Mouse (Mus musculus): ENCODE measurements around the gene Fam69b.
A peak's percentile ranks its signal among the peaks of the same experiment; 100 is the strongest.

Fam69b gene

DNA sequence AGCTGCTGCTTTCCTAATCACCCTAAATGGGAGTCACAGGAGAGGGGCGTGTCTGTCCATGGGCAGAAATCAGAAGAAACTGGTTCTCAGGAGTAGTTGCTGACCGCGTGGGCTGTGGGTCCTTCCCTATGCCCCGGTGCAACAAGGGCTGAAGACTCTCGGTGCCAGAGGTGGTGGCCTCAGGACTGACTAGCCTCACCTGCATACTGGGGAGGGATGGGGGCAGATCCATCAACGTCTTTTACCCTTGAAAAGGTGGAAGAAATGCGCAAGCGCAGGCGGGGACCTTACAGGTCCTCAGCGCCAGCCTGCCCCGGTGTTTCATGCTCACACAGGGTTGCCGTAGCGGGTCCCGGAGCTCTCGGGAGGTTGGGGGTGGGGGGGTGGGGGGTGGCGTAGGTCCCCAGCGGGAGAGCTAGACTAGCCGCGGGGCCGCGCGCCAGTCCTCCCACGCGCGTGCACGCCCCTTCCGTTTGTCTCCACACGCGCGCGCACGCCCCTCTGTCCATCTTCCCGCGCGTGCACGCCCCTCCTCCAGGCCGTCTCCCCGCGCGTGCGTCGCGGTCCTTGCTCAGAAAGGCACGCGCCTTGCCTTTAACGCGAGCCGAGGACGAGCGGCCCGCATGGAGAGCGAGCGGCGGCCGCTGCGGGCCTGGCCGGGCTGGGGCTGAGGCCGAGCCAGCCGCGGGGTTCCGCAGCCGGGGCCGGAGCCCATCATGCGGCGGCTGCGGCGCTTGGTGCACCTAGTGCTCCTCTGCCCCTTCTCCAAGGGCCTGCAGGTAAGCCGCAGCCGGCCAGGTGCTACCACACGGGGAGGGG, at the start of gene Fam69b:
Gene Fam69b, plus strand, starts transcription at position 537 of the 819 bp plus-strand sequence.
- peak; percentile 94 to 95 for DNase-seq (ENCODE audit: low spot score in 2 of 2)

DNA sequence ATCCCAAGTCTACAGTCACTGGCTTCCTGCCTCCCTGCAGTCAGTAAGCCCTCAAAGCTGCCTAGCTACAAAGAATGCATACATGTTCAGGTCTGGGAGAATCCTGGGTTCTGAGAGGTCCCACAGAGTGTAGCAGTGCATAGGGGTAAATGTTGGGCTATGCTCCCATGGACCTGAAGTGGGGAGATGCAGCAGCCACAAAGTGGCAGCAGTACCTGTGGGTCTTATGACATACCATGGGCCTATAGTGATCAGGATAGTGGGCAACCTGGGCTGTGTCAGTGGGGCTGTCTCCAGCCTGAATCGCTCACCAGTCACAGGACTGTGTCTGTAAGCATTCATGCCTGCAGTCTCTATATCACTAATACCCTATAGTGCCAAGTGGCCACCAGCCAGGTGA, 48.5 kb upstream of the Fam69b start, which contains the start of gene Egfl7:
Gene Egfl7, plus strand, starts transcription at position 301 of the 400 bp plus-strand sequence.
- DNase-seq (ENCODE audit: low spot score in 2 of 2): no peak

DNA sequence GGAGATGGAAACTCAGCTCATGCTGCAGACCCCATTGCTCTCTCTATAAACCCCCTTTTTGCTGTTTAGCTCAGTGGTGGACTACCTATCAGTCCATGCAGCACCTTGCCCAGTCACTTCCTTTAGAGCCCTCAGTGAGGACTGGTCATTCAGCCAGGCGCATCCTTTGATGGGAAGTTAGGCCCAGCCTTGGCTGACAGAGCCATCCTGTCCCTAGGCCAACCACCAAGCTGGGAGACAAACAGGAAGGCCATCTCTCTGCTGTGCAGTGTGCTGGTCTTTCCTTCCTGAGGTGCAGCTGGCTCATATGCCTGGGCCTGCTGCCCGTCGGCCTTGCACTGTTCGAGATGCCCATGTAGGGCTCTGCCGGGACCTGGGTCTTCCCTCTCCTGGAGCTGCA, 47.5 kb upstream of the Fam69b start:
- no peak for DNase-seq (ENCODE audit: low spot score in 2 of 2)

DNA sequence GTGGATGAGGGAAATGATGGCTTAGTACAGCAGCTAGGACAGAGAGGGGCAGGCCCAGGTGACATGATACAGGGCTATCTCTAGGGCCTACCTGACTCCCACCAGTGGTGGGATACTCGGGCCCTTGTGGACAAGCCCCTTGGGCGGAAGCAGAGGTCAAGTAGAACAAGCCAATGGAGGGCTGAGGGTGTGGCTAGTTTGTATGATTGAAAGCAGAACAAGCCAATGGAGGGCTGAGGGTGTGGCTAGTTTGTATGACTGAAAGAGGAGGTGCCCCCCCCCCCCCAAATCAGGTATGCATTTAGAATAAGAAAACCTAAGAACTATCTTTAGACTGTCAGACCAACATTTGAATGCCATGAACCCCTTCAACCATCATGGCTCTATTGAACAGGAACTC, 46.1 kb upstream of the Fam69b start:
- no peak for DNase-seq (ENCODE audit: low spot score in 2 of 2)

DNA sequence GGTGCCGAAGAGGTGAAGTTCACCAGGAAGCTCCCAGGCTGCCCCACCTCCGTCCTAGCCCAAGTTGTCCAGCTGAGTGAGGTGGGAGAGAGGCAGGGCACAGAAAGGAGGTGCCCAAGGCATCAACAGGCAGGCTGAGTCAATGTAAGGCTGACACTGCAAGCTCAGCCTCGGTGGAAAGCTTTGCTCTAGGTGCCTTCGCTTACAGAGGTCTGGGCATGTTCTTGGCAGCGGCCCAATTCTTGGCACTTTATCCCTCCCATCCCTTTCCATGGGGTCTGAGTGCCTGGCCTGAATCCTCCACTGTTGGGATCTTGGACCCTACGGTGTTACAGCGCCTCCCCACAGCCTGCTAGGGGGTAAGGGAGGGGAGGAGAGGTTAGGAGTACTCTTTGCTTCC, 45.5 kb upstream of the Fam69b start:
- no peak for DNase-seq (ENCODE audit: low spot score in 2 of 2)

DNA sequence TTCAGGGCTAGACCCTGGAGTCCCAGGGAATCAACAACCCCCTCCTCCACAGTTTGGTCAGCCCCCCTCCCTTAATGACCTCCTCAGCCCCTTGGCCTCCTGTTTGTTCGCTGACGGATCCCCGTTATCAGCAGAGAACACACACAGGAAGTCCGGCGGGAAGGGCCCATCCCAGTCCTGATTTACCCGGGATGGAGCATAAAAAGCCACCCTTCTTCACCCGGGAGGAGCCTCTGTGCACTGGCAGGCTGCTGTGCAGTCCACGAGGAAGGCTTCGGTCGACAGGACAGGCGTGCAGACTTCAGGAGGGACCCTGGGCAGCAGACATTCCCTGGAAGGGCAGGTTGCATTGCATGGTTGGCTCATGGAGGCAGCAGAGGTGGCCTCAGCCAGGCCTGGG, 44.6 kb upstream of the Fam69b start:
- no peak for DNase-seq (ENCODE audit: low spot score in 2 of 2)

DNA sequence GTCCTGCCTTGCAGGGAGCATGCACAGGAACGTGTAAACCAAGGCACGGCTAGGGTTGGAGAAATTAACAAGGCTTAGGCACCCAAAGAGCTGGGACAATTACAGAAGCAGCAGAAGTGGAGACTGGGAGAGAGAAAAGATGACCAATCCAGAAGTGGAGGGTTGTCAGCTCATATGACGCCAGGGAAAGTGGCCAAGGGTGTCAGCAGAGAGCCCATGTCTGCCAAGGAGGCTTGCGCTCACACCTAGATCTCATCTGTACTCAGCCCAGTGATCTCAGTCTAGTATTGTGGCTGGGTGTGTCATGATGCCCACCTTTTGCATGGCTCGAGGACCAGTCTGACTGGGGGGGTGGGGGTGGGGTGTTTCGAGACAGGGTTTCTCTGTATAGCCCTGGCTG, 42.5 kb upstream of the Fam69b start:
- DNase-seq (ENCODE audit: low spot score in 2 of 2): no peak

DNA sequence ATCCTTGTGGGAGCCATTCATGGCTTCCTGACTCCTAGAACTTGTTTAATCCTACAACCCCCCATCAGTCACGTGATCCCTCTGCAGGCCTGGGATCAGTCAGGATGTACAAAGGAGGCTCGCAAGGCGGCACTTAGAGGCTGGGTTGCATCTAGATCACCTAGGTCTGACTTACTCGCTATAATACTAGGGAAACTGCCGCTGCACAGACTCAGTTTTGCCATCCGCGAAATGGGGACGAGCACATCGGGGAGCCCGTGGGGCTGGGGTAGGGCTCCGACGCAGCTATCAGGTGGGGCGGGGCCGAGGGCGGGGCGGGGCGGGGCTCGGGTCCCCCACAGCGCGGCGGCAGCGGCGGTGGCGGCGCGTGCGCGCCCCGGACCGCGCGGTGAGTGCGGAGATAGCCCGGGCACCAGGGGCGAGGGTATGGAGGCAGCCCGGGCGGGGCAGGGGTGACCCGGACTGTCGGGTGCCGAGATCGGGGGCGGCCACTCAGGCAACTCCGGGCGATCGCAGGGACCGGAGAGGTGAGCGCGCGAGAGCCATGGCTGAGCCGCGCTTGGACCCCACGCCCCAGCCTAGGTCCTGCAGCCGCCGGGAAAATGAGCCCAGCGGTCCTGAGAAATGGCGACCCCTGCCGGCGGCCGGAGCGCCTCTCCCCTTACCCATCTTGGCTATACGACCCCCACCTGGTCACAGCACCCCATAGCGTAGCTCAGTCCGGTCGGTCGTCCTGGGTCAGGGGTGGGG, 41.8 kb upstream of the Fam69b start, which contains the start of gene Gm20532:
Gene Gm20532, plus strand, starts transcription at position 346 of the 750 bp plus-strand sequence.
- DNase-seq (ENCODE audit: low spot score in 2 of 2): peak; percentile 68 to 71

DNA sequence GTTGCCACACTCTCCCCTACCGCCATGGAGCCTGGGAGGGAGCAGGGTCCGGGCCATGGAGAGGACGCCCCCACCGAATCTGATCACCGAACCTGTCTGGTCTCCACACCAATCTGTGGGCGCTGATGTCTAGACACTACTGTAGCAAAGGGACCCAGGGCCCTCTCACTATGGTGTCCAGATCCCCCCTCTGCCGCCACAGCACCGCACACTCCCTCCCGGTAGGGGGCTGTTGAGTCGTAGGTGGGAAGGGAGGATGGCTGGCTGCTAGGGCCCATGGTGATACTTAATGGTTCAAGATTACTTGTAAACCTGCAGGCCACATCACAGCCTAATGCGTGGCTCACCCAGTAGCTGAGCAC, 41.2 kb upstream of the Fam69b start:
- peak; percentile 51 to 56 for DNase-seq (ENCODE audit: low spot score in 2 of 2)

DNA sequence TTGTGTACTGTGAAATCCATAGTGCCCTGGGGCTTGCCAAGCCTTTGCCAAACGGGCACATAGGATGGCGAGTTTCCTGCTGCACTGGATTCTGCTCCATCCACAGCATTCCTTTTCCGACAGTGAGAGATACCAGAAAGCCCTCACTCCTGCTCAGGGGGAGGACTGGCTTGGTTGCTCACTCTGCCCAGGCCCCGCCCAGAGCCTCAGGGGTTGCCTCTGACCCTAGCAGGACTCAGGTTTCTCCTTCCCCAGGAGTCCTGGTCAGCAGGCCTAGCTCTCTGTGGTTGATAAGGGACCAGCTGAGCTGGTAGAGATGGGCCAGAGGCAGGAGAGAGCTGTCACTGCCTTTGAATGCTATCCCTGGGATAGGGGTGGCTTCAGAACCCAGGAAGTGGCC, 39.7 kb upstream of the Fam69b start:
- no peak for DNase-seq (ENCODE audit: low spot score in 2 of 2)

DNA sequence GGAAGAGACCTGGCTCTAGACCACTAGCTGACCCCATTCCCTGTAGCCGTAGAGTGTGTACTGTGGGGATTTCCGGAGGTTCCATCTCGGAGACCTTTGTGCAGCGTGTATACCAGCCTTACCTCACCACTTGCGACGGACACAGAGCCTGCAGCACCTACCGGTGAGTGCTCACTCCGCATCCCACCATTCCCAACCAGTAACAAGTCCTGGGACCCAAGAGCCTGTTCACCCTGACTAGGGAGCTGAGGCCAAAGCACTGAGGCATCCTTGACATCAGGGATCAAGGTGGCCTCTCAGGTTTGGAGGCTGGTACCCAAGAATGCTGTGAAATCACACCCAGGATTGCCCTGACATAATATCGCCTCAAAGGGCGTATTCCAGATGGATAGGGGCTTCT, 39.0 kb upstream of the Fam69b start:
- DNase-seq (ENCODE audit: low spot score in 2 of 2): no peak

DNA sequence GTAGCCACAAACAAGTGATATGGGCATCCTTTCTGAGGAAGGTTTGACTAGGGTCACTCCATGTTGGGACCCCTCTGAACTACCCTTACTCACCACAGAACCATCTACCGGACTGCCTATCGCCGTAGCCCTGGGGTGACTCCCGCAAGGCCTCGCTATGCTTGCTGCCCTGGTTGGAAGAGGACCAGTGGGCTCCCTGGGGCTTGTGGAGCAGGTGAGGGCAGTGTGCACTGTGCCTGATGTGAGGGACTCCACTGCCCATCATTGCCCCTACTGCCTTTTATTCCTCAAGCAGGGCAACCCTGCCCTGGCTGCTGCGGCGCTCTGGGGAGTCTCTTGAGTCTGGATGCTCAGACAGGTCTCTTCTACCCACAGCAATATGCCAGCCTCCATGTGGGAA, 38.0 kb upstream of the Fam69b start:
- DNase-seq (ENCODE audit: low spot score in 2 of 2): no peak

DNA sequence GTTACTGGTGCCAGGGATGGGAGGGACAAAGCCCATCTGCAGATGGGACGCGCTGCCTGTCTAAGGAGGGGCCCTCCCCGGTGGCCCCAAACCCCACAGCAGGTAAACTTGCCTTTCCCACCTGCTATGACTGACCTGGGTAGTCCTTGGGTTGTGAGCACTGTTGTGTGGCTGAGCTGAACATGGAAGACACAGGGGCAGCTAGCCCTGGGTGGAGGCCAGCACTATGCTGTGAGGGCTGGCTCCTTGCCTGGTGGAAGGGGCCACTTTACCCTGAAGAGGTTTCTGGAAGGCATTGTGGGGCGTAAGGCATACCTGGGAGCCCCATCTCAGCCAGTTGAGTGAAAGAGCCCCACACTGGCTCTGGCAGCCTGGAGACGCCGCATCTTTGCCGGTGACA, 37.3 kb upstream of the Fam69b start:
- DNase-seq (ENCODE audit: low spot score in 2 of 2): no peak

DNA sequence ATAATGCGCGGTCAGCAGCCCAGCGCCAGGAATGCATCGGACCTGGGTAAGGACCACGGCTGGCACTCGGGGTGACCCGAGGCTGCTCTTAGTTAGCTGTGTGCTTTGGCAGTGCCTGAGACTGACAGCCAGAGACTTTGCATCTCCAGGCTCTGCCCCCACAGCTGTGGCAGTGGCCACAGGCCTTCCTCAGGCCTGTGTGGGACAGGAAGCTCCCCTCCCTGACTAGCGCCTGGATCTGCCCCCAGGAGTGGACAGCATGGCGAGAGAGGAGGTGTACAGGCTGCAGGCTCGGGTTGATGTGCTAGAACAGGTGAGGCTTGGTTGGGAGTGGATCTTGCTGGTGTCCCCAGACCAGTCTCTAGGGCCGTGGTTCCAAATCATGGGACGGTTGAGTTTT, 36.8 kb upstream of the Fam69b start:
- no peak for DNase-seq (ENCODE audit: low spot score in 2 of 2)

DNA sequence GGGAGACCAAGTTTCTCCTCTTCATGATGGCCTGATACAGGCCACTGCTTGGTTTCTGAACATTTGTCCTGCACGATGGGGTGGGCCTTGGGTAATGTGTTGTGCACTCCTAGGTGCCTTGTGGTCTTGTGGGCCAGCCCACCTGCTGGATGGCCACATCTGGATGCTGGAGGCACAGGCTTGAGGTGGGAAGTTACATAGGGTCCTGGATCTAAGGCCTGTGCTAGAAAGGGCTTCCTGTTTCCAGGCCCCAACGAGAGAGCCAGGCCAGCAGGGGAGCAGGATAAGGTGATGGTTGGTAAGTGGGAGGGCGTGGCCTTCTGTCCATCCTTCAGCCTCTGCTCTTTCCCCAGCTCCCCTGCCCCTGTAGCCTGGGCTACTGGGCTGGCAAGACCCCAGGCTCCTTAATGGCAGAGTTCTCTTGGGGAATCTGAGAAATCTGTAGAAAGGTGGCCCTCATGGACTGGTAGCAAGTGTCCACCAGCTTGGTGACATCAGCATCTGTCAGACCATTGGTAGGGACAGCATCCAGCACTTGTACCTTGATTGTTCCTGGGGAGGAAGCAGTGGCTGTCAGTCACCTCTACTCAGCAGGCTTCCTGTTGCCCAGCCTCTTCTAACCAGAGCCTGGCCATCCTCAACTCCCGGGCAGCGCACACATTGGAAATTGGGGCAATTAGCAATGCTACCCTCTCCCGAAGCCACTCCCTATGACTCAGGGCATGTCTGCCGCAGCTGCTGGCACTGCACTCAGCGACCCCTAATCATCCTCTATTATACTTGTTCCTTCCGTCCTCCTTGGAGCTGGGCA, 34.8 kb upstream of the Fam69b start:
- no peak for DNase-seq (ENCODE audit: low spot score in 2 of 2)

DNA sequence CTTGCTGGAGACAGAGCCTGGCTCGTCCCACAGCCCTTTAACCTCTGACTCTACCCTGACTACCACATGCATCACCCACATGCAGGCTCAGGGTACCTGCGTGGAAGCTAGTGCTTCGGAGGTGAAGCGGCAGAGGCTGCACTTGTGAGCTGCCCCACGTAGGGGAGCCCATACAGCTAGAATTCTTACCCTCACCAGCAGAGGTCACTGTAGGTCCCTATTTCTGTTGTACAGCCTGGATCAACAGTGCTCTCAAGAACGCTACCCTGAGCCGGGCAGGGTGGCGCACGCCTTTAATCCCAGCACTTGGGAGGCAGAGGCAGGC, 34.3 kb upstream of the Fam69b start:
- peak in 1 of 2 experiments; percentile 44 for DNase-seq (ENCODE audit: low spot score in 2 of 2)

DNA sequence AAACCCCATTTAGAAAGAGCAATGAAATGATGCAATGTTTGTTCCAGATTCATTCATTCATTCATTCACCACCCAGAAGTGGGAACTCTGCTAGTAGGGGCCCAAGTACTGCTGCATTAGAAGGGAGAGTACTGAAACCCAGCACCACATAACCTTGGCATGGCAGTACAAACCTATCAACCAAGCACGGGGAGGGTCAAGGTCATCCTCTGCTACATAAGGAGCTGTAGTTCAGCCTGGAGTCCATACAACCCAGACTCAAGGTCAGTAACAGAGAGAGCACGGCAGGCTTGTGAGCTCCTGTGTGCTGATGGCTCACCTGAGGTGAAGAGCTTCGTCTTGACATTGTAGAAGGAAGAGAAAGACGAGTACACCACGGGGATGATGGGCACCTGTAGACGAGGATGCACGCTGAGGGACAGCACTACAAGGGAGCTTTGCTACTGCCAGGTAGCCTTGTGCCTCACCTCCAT, 33.8 kb upstream of the Fam69b start:
- no peak for DNase-seq (ENCODE audit: low spot score in 2 of 2)

DNA sequence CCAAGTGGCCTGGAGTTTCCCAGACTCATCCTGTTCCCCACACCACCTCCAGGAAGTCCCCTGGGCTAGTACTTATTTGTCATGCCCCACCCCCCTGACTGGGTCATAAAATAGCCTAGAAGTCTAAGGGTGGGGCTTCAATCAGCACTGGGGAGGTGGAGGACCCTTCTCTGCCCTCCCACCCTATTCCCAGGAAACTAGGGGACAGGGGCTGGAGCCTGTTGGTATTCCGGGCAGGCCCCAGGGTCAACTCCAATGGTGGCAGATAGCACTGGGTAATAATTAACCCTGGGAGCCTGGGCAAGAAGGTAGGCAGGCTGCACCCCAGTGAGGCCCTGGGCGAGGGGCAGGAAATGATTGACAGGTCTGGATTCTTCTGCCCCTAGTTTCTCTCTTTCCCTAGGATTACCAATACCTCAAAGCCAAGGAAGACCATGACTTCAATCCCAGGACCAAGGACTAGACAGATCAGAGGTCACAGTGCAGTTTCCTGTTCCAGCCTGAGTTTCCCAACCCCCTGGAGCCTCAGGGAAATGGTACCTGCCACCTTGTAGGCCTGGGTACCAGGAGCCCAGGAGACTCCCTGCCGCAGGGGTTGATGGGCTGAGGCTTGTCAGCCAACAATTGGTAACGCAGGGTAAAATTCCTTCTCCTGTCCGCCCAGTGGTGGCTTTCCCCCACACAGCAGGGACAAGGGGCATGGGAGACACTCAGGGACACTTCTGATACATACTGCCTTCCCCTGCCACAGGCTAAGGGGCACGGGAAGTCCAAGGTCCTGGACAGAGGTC, 33.1 kb upstream of the Fam69b start:
- no peak for DNase-seq (ENCODE audit: low spot score in 2 of 2)

DNA sequence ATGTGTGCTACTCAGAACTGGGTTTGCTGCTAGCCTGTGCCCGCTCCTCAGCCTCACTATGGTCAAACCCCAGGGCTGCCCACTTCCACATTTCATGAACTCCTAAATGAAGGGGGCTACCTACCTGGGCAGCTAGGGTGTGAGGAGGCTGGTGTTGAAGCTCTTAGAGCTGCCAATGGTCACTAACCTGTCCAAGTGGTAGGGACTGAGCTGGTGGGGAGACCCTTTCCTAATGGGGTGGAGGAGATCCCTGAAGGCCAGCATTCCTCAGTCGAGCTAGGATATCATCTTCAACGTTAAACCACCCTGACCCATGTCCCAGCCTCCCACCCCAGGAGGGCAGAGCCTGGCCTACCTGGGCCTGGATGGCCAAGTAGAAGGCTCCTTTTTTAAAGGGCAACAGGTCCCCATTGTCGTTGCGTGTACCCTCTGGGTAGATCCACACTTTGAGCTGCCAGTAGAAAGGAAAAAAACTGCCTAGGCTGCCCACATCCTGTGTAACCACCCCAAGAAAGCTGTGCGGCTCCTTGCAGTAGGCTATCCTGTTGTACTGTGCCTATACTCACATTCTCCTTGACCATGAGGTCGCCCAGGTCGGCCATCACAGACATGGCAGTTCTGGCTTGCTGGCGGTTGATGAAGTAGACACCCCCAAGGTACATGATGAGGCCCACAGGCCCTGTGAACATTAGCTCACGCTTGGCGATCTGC, 32.4 kb upstream of the Fam69b start:
- DNase-seq (ENCODE audit: low spot score in 2 of 2): no peak

DNA sequence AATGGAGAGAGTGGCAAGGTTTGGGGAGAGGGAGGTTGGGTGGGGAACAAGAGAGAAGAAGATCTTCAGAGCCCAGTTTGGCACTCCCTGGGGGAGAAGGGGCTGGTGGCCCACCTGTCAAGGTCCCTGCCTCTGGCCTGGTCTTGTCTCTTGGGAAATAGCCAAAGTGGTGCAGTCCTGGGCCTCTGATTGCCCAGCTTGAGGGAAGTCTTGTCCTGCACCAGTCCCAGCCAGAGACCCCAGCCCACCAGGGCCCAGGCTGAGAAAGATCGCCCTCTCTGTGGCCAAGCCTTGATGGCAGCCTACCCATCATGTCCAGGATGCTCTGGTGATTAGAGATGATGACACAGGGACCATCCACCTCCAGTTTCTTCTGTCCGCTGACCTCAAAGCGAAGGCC, 31.4 kb upstream of the Fam69b start:
- no peak for DNase-seq (ENCODE audit: low spot score in 2 of 2)

DNA sequence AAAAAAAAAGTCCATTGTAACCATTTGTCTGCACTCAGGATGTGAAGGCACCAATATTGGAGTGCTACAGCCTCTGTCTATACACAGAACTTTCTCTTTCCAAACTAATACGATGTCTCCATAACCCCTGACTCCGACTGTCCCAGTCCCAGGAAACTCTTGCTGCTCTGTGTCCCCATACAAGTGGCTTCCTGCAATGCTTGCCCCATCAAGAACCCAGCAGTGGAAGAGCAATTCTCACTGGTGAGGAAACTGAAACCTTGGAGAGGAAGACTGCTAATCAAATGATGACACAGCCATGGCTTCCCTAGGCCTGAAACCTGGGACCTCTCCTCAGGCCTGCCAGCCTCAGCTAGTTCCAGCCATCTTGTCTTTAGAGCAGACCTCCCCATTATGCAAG, 30.4 kb upstream of the Fam69b start:
- DNase-seq (ENCODE audit: low spot score in 2 of 2): no peak

Data from right cerebral cortex, postnatal 10 days (tissue).